Mouse (Mus musculus): ENCODE results near the gene Gm3625. TPM values are rescaled to one million over a fixed set of nuclear protein-coding genes. Genes with fewer than 3 reads are reported as not detected.
A peak's percentile ranks its signal among the peaks of the same experiment; 100 is the strongest.

Gene Gm3625
- polyA plus RNA-seq, 1 experiment = not detected

DNA sequence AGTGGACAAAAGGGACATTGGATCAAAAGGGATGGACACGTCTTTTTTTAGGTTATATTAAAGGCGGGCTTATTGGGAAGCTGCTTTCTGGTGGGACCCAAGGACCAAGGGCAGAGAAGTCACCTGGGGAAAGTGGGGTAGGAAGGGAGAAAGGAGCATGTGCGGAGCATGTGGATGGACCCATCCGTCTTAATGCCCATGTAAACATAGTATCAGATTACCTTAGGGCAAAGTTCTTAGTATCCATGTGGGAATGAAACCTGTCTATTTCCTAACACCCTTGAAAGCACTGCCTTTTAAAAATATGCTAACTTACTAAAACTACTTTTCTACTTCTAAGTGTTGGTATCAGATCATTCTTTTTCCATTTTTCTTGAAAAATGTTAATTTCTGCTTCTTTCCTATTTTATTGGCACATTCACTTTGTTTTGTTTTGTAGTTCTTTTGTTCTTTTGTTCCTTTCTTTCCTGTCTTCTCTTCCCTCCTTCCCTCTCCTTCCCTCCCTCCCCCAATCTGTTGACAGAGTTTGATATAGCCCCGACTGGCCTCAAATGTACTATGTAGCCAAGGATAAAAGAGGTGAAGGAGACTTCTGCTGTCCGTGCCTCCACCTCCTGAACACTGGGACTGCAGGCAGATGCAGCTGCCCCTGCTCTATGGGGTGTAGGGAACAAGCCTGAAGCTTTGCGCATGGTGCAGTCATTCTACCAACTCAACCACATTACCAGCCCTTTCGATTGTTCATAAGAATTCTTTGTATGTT is 6.1 kb upstream of the Gm3625 start:
- TF ChIP-seq POLR2A (IDR thresholded peaks at IDR 0.05; ENCODE audit: borderline replicate concordance, insufficient read depth, low read length) = no peak
- no peak for TF ChIP-seq CTCF (IDR thresholded peaks at IDR 0.05; ENCODE audit: borderline replicate concordance, insufficient read depth, low read depth, low read length)

DNA sequence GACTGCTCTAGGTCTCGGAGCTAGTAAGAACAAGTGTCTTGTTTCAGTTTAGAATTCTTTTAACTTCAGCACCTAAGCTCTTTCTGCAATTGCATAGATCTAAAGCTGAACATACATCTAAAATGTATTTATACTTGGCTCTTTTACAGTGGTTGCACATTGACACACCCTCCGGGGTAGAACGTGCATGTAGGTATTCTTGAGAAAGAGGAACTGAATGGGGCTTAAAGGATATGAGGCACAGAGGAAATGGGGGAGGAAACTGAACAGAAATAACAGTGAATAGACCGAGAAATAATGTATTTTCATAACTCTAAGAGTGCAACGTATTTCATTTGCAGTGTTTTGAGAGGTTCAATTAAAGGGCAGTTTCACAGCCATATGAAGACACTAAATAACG is 2.3 kb upstream of the Gm3625 start:
- H3K4me3 ChIP-seq (replicated peaks; ENCODE audit: insufficient read depth, low read depth, low read length) = no peak overlapping the region
- no peaks in the 10 kb centered on the region for H3K4me1 ChIP-seq (ENCODE audit: control insufficient read depth, insufficient read depth, low read length)
- 87% methylated on average over 6 of the region's 6 CpGs for WGBS
- TF ChIP-seq CTCF (IDR thresholded peaks at IDR 0.05; ENCODE audit: borderline replicate concordance, insufficient read depth, low read depth, low read length) (no peak), POLR2A (IDR thresholded peaks at IDR 0.05; ENCODE audit: borderline replicate concordance, insufficient read depth, low read length) (no peak)
- H3K27me3 ChIP-seq (ENCODE audit: control insufficient read depth, insufficient read depth, low read length) = no peaks in the 10 kb centered on the region
- H3K27ac ChIP-seq (ENCODE audit: insufficient read depth, low read length) = no peak overlapping the region
- DNase-seq = no peak

More for the DNA sequence above, 6.1 kb upstream of the Gm3625 start:
- no peak for DNase-seq
- Histone ChIP-seq H3K27me3 (ENCODE audit: control insufficient read depth, insufficient read depth, low read length) (no peaks in the 10 kb centered on the region), H3K4me1 (ENCODE audit: control insufficient read depth, insufficient read depth, low read length) (no peaks in the 10 kb centered on the region), H3K4me3 (replicated peaks; ENCODE audit: insufficient read depth, low read depth, low read length) (no peak overlapping the region), H3K27ac (ENCODE audit: insufficient read depth, low read length) (no peak overlapping the region)
- 76% methylated on average over 8 of the region's 8 CpGs for WGBS

DNA sequence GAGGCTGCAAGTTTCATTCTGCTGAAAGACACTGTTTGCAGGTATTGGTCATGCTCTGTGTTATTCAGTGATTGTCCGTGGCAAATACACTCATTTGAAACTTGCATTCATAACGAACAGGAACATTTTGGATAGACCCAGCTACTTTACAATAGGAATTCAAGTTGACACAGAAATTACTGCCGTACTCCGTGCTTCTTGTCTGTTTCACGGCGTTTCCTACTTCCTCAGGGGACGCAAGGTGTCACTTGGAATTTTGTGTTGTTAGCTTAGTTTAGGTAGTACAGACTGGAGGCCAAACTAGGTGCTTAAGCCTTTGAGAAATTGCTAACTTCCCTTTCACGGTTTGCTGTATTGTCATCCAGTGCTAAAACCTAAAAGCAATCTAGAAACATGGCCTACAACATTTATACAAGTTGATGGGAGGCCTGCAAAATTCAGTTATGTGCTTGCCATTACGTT is 1.2 kb upstream of the Gm3625 start:
- Histone ChIP-seq H3K4me1 (ENCODE audit: control insufficient read depth, insufficient read depth, low read length) (no peaks in the 10 kb centered on the region), H3K27ac (ENCODE audit: insufficient read depth, low read length) (no peak overlapping the region), H3K27me3 (ENCODE audit: control insufficient read depth, insufficient read depth, low read length) (no peaks in the 10 kb centered on the region), H3K4me3 (replicated peaks; ENCODE audit: insufficient read depth, low read depth, low read length) (peak overlapping the region; percentile 75)
- DNase-seq = no peak
- no peak for TF ChIP-seq POLR2A (IDR thresholded peaks at IDR 0.05; ENCODE audit: borderline replicate concordance, insufficient read depth, low read length)
- TF ChIP-seq CTCF (IDR thresholded peaks at IDR 0.05; ENCODE audit: borderline replicate concordance, insufficient read depth, low read depth, low read length) = no peak
- WGBS = 64% methylated on average over 9 of the region's 9 CpGs

DNA sequence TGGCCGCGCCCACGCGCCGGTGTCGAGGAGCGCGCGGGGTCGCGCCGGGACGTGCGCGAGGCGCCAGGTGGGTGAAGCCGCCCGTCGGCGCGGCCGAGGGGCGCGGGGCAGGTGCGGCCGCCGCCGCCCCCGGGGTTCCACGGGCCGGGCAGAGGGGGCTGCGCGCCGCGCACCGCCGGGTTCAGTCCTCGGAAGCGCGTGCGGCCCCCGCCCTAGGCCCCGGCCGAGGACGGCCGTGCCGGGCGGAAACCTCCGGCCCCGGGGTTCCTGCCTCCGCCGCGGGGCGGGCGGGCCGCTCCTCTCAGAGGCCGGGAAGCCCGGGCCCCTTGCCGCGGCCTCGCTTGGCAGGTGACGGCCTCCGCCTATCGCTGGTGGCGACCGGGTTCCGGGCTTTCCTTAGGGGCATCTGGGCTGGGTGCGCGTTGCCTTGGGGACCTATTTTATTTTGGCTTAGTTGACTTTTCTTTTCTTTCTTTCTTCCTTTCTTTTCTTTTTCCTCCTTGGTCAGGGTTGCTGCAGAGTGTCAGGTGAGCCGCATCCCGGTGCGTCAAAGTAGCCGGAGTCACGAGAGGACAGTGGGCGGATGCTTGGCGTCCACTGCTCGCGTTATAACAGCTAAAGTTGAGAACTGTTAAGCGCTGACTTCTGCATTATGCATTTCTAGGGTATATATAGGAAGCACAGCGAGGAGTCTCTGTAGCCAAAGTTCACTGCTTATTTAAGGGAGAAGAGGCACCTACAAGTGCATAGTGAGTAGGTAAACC is 621 bp upstream of the Gm3625 start:
- under 1% methylated on average over 79 of the region's 80 CpGs for WGBS
- Histone ChIP-seq H3K27ac (ENCODE audit: insufficient read depth, low read length) (peak overlapping the region; percentile 34; the same call in 1 of the 2 replicates), H3K4me1 (ENCODE audit: control insufficient read depth, insufficient read depth, low read length) (no peaks in the 10 kb centered on the region), H3K27me3 (ENCODE audit: control insufficient read depth, insufficient read depth, low read length) (no peaks in the 10 kb centered on the region), H3K4me3 (replicated peaks; ENCODE audit: insufficient read depth, low read depth, low read length) (peak overlapping the region; percentile 75)
- DNase-seq = peak; percentile 45 to 61
- TF ChIP-seq POLR2A (IDR thresholded peaks at IDR 0.05; ENCODE audit: borderline replicate concordance, insufficient read depth, low read length) (no peak), CTCF (IDR thresholded peaks at IDR 0.05; ENCODE audit: borderline replicate concordance, insufficient read depth, low read depth, low read length) (no peak)

DNA sequence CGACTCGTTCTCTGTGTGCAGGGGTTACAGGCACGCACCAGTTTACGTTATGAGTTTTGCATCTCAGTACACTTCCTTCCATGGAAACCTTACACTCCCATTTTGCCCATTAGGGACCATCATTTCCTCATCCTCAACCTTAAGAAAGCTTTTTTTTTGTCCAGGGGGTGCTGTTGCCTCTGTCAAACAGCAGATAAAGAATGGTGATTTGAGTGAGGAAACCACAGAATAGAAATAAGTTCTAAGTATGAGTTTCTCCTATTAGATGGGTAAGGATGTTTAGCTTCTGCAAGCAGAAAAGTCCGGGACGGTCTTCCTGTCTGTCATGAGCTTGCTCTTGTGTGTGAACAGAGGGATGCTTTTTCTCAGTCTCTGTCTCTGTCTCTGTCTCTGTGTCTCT is 702 bp downstream of the Gm3625 start:
- no peaks in the 10 kb centered on the region for H3K27me3 ChIP-seq (ENCODE audit: control insufficient read depth, insufficient read depth, low read length)
- H3K4me1 ChIP-seq (ENCODE audit: control insufficient read depth, insufficient read depth, low read length) = no peaks in the 10 kb centered on the region
- no peak for DNase-seq
- no peak overlapping the region for H3K27ac ChIP-seq (ENCODE audit: insufficient read depth, low read length)
- WGBS = 76% methylated on average over 6 of the region's 6 CpGs
- TF ChIP-seq CTCF (IDR thresholded peaks at IDR 0.05; ENCODE audit: borderline replicate concordance, insufficient read depth, low read depth, low read length) (no peak), POLR2A (IDR thresholded peaks at IDR 0.05; ENCODE audit: borderline replicate concordance, insufficient read depth, low read length) (no peak)
- no peak overlapping the region for H3K4me3 ChIP-seq (replicated peaks; ENCODE audit: insufficient read depth, low read depth, low read length)

DNA sequence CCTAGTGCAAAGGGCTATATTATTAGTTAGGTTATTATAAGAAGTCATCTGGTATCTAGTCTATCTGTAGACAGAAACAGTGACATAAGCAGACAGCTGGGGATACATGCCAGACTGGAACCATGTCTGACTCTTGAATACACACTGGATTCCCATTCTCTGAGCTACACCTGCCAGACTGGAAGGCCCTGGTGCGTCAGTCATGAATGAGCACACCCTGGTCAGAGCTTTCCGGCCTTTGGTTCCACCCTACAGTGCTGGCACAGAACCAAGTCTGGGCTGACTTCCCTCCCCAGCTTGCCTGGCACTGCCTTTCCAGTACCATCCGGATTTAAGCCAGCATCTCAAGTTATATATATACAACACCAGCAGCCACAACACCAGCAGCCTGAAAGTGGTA is 4.1 kb downstream of the Gm3625 start:
- peak; percentile 34 to 67 for DNase-seq
- TF ChIP-seq POLR2A (IDR thresholded peaks at IDR 0.05; ENCODE audit: borderline replicate concordance, insufficient read depth, low read length) (no peak), CTCF (IDR thresholded peaks at IDR 0.05; ENCODE audit: borderline replicate concordance, insufficient read depth, low read depth, low read length) (no peak)
- H3K27me3 ChIP-seq (ENCODE audit: control insufficient read depth, insufficient read depth, low read length) = no peaks in the 10 kb centered on the region
- WGBS = 12% methylated on average over 3 of the region's 3 CpGs
- no peak overlapping the region for H3K27ac ChIP-seq (ENCODE audit: insufficient read depth, low read length)
- no peak overlapping the region for H3K4me3 ChIP-seq (replicated peaks; ENCODE audit: insufficient read depth, low read depth, low read length)
- H3K4me1 ChIP-seq (ENCODE audit: control insufficient read depth, insufficient read depth, low read length) = no peaks in the 10 kb centered on the region

DNA sequence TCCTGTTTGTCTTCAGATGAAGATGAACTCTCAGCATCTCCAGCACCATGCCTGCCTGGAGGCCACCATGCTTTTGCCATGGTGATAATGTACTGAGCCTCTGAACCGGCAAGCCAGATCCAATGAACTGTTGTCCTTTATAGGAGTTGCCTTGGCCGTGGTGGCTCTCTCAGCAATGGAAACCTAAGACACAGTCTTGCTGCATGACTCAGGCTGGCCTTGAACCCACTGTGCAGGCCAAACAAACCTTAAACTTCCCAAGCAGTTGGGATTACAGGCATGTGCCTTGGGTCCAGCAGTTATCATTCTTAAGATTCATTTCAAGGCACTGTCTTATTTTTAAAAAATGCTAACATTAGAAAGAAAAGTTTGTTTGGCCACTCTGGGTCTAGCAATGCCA is 4.9 kb downstream of the Gm3625 start:
- 81% methylated on average over 2 of the region's 2 CpGs for WGBS
- Histone ChIP-seq H3K4me1 (ENCODE audit: control insufficient read depth, insufficient read depth, low read length) (no peaks in the 10 kb centered on the region), H3K27ac (ENCODE audit: insufficient read depth, low read length) (no peak overlapping the region), H3K27me3 (ENCODE audit: control insufficient read depth, insufficient read depth, low read length) (no peaks in the 10 kb centered on the region), H3K4me3 (replicated peaks; ENCODE audit: insufficient read depth, low read depth, low read length) (no peak overlapping the region)
- TF ChIP-seq POLR2A (IDR thresholded peaks at IDR 0.05; ENCODE audit: borderline replicate concordance, insufficient read depth, low read length) (no peak), CTCF (IDR thresholded peaks at IDR 0.05; ENCODE audit: borderline replicate concordance, insufficient read depth, low read depth, low read length) (no peak)
- no peak for DNase-seq

DNA sequence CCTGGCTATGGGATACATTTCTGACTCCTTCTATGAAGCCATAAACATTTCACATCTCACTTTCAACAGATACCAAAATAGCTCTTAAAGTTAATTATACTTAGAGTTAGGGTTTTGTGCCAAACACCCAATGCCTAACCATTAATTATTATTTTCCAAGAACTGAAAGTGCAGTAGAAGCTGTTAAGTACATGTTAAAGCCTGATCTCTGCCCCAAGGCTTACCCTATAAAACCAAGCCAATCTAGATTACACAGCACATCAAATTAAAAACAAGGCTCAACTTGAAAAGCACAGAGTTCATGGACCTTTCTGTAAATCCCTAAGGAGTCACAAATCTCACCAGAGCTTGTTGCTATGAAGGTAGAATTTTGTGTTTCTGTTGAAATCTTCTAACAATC is 10.4 kb downstream of the Gm3625 start:
- no peak overlapping the region for H3K4me3 ChIP-seq (replicated peaks; ENCODE audit: insufficient read depth, low read depth, low read length)
- no peak for DNase-seq
- H3K27ac ChIP-seq (ENCODE audit: insufficient read depth, low read length) = no peak overlapping the region
- no peak for TF ChIP-seq CTCF (IDR thresholded peaks at IDR 0.05; ENCODE audit: borderline replicate concordance, insufficient read depth, low read depth, low read length)
- TF ChIP-seq POLR2A (IDR thresholded peaks at IDR 0.05; ENCODE audit: borderline replicate concordance, insufficient read depth, low read length) = no peak
- H3K4me1 ChIP-seq (ENCODE audit: control insufficient read depth, insufficient read depth, low read length) = no peaks in the 10 kb centered on the region
- no peaks in the 10 kb centered on the region for H3K27me3 ChIP-seq (ENCODE audit: control insufficient read depth, insufficient read depth, low read length)

Data from cerebellum, adult 2 months (tissue).